Mouse (Mus musculus): ENCODE results near the gene Zfp644.
A peak's percentile ranks its signal among the peaks of the same experiment; 100 is the strongest.

Zfp644 gene

GRCm38 (mm10) chr5:106589670-106590069, 107.4 kb downstream of the Zfp644 start:
- no peak for DNase-seq

DNA sequence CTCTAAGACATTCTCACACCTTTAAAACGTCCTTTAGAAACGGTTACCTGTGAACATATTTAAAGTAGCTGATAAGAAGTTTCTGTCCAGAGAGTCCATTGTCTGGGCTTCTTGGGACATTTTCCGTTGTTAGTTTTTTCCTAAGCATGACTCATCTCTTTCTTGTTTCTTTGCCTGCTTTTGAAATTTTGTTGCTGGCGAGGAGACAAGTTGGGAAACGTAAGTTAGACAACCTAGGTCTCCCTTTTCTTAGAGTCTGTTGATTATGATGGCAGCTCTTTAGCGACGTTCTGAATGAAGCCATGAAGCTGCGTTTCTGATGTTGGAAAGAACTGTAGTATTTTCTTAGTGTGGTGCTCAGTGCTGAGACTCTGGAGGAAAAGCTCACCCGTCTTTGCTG, 108.1 kb downstream of the Zfp644 start:
- DNase-seq, result no peak

DNA sequence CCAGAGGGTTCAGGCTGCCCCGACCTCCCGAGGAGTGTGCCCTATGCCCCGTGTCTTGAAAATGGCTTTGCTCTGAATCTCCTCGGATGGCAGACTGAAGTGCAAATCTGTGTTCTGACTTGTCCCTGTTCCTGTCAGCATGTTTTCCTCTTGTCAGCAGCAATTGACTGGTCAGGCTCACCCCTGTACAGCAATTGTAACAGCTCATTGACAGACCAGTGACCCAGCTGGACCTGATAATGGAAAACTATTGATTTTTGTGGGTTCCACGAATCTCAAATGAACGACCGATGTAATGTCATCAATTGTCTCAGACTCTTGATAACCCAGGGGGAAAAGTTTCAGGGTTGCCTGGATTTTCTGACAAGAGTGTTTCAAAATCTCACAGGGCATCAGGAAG, 116.1 kb downstream of the Zfp644 start:
- no peak for DNase-seq

DNA sequence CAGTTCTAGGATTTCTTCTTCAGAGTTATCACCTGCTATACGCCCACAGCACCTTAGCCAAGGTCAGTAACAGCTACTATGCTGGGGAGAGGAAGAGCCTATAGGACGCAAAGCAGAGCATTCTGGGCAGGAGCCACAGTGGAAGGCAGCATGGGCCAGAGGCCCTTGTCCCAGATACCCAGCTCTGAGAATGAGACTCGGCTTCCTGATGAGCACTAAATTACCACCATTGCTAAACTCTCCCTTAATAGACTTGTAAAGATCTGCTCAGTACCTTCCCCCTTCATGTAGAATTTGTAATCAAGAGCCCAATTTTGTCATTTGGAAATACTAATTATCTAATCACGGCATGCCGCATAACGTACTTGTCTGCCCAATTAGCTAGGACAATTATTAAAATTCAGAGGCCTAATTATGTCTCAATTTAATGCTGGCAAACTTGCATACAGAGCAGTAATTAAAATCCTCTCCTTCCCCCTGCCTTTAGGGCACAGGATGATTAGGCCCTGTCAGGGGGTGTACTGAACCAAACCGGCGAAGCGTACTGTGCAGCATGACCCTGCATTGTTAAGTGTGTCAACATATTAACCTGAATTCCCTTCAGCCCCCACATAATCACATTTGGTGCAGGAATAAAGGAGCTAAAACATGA, 119.7 kb downstream of the Zfp644 start:
- DNase-seq, result no peak

DNA sequence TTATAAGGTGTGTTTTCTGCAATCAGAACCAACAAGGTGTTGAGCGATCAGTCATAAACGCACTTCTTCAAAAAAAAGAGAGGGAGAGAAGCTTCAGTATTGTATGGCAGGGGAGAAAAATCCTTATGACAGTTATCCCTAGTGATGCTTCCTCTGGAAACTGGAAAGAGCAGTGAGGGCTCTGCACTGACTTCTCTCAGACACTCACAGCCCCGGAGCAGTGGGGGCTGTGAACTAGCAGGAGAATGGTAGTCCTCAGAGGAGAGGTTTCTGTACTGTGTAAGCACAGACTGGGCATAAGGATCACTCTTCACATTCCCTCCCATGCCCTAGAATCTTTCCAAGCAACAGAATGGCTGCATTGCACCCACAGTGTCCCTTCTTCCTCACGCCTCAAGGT, 122.0 kb downstream of the Zfp644 start:
- DNase-seq, result no peak

DNA sequence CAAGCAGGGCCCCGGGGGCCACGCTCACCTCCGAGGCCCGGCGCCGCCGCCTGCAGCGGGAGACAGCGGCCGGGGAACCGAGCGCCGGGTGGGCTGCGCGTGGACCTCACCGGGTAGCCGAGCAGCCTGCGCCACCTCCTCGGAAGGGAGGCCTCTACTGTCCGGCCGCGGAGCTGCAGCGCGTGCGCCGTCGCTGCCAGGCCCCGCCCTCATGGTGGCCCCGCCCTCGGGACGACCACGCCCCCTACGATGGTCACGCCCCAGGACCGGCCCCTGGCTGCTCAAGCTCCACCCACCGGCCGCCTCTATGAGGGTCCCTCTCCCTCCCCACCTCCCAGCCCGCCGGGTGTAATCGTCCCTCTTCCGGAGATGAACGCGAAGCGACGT, 122.5 kb downstream of the Zfp644 start:
- DNase-seq, result peak; percentile 87

- no peak for DNase-seq
These were observed 123.1 kb downstream of the Zfp644 start for GRCm38 (mm10) chr5:106573742-106574559.

All from lung, postnatal 14 days (tissue).